Mouse (Mus musculus) intestine, postnatal 0 days (tissue): ENCODE measurements around the gene Abcb8. TPM values are rescaled to one million over a fixed set of nuclear protein-coding genes. Genes with fewer than 3 reads are reported as not detected.
A peak's percentile ranks its signal among the peaks of the same experiment; 100 is the strongest.

ENCODE experiments used
- ATAC-seq: fragments of 200-750 bp; cut with Nextera tagmentation; 2 replicates; pipeline ENCODE4 v1.8.0; 2017; ENCODE audit warnings: mild to moderate bottlenecking, moderate TSS enrichment, moderate library complexity
- H3K27ac ChIP-seq: fragments of 300-500 bp; sonication (generic); 2 replicates; pipeline ENCODE4 v1.5.1; 2014; ENCODE audit warnings: mild to moderate bottlenecking, low read depth, low read length, moderate library complexity
- H3K27me3 ChIP-seq: fragments of 300-500 bp; sonication (generic); replicated peaks from 2 replicates; pipeline ENCODE4 v1.6.1; 2014; ENCODE audit warnings: low read length, mixed read lengths; ENCODE audit not compliant: control insufficient read depth, insufficient read depth
- H3K36me3 ChIP-seq: fragments of 300-500 bp; sonication (generic); 2 replicates; pipeline ENCODE4 v1.6.1; 2014; ENCODE audit warnings: mild to moderate bottlenecking, moderate library complexity; ENCODE audit not compliant: control insufficient read depth, insufficient read depth
- H3K4me1 ChIP-seq: fragments of 300-500 bp; sonication (generic); replicated peaks from 2 replicates; pipeline ENCODE4 v1.6.1; 2014; ENCODE audit warnings: antibody characterized with exemption, low read length, mixed read lengths; ENCODE audit not compliant: control insufficient read depth, insufficient read depth
- H3K4me2 ChIP-seq: fragments of 300-500 bp; sonication (generic); replicated peaks from 2 replicates; pipeline ENCODE4 v1.6.1; 2014; ENCODE audit warnings: low read depth, mild to moderate bottlenecking, moderate library complexity
- H3K4me3 ChIP-seq: fragments of 300-500 bp; sonication (generic); 2 replicates; pipeline ENCODE4 v1.5.1; 2014; ENCODE audit warnings: low read depth, low read length
- H3K9ac ChIP-seq: fragments of 300-500 bp; sonication (generic); 2 replicates; pipeline ENCODE4 v1.6.1; 2014; ENCODE audit warnings: mild to moderate bottlenecking, low read depth, low read length
- H3K9me3 ChIP-seq: fragments of 300-500 bp; sonication (generic); 2 replicates; pipeline ENCODE4 v1.6.1; 2016; ENCODE audit warnings: mixed run types; ENCODE audit not compliant: control insufficient read depth
- CTCF ChIP-seq: sonication (generic); IDR thresholded peaks from 2 replicates; pipeline ENCODE4 v1.5.1; 2016; ENCODE audit warnings: low read depth, mild to moderate bottlenecking, control low read depth, antibody characterized with exemption, moderate library complexity
- WGBS: fragments of 180-500 bp; shearing (Covaris S2); extraction: QIAGEN DNeasy Blood & Tissue Kit; methylation state at CpG from one replicate; pipeline ENCODE4 v1.1.7; 2014; 5-methylcytosine and 5-hydroxymethylcytosine counted together
- polyA plus RNA-seq: library from polyadenylated mRNA; unstranded; fragments of >200 nt; fragmentation: Nextera tagmentation; extraction: Ambion mirVana; gene quantifications from 2 replicates; pipeline ENCODE4 v1.2.1, GENCODE M21; 2015

Gene Abcb8
- polyA plus RNA-seq, 1 experiment from 2014 or later, result 40.4 TPM

GRCm38 (mm10) chr5:24416222-24416736 lies 22.8 kb downstream of the Abcb8 start:
- H3K4me3 ChIP-seq, result no peak overlapping the region
- peak; percentile 71 for ATAC-seq
- peaks cover 31% of the 10 kb centered on the region; the same call in 1 of the 2 replicates for H3K36me3 ChIP-seq
- no peak overlapping the region for H3K9ac ChIP-seq
- TF ChIP-seq CTCF, result peak; percentile 79
- H3K9me3 ChIP-seq, result no peaks in the 10 kb centered on the region
- WGBS, result 5% methylated on average over 21 of the region's 21 CpGs
- H3K4me2 ChIP-seq, result peak overlapping the region; percentile 48
- H3K27me3 ChIP-seq, result no peaks in the 10 kb centered on the region
- no peak overlapping the region for H3K27ac ChIP-seq
- H3K4me1 ChIP-seq, result no peaks in the 10 kb centered on the region

GRCm38 (mm10) chr5:24417587-24417986 lies 24.1 kb downstream of the Abcb8 start:
- 93% methylated on average over 10 of the region's 10 CpGs for WGBS
- no peak for ATAC-seq
- Histone ChIP-seq H3K9me3 (no peaks in the 10 kb centered on the region), H3K9ac (no peak overlapping the region), H3K27ac (no peak overlapping the region), H3K27me3 (no peaks in the 10 kb centered on the region), H3K36me3 (peaks cover 32% of the 10 kb centered on the region; the same call in 1 of the 2 replicates), H3K4me2 (no peak overlapping the region), H3K4me1 (no peaks in the 10 kb centered on the region), H3K4me3 (no peak overlapping the region)
- no peak for TF ChIP-seq CTCF

GRCm38 (mm10) chr5:24420381-24420780 lies 26.9 kb downstream of the Abcb8 start:
- no peaks in the 10 kb centered on the region for H3K9me3 ChIP-seq
- no peak overlapping the region for H3K4me3 ChIP-seq
- no peaks in the 10 kb centered on the region for H3K27me3 ChIP-seq
- WGBS, result 92% methylated on average over 9 of the region's 9 CpGs
- H3K4me2 ChIP-seq, result no peak overlapping the region
- peaks cover 32% of the 10 kb centered on the region; the same call in 1 of the 2 replicates for H3K36me3 ChIP-seq
- TF ChIP-seq CTCF, result no peak
- no peak overlapping the region for H3K9ac ChIP-seq
- no peak overlapping the region for H3K27ac ChIP-seq
- ATAC-seq, result no peak
- H3K4me1 ChIP-seq, result peaks cover 4% of the 10 kb centered on the region; the same call in 1 of the 2 replicates

- Histone ChIP-seq H3K4me2 (peak within 1 kb of the TSS; percentile 84), H3K27ac (peak within 1 kb of the TSS; percentile 96), H3K36me3 (peaks cover 30% of the 10 kb centered on the region; the same call in 1 of the 2 replicates), H3K9me3 (no peaks in the 10 kb centered on the region), H3K9ac (peak within 1 kb of the TSS; percentile 63), H3K4me3 (peak within 1 kb of the TSS; percentile 75), H3K27me3 (no peaks in the 10 kb centered on the region), H3K4me1 (peaks cover 10% of the 10 kb centered on the region)
- 0 out of 2 replicates have a peak, but pooled peaks have one; percentile 7 for TF ChIP-seq CTCF
- under 1% methylated on average over 46 of the region's 46 CpGs for WGBS
- ATAC-seq, result peak; percentile 87
Measured at GRCm38 (mm10) chr5:24423129-24424003, 29.9 kb downstream of the Abcb8 start, which contains the start of the genes Cdk5 and Slc4a2. Gene Cdk5 (minus strand): TSS chr5:24423530. Gene Slc4a2 (plus strand): TSS chr5:24423837.

- H3K36me3 ChIP-seq, result peaks cover 22% of the 10 kb centered on the region; the same call in 1 of the 2 replicates
- no peak for TF ChIP-seq CTCF
- peak overlapping the region; percentile 96 for H3K27ac ChIP-seq
- H3K4me1 ChIP-seq, result peaks cover 10% of the 10 kb centered on the region
- H3K9me3 ChIP-seq, result no peaks in the 10 kb centered on the region
- peak overlapping the region; percentile 63 for H3K9ac ChIP-seq
- H3K4me2 ChIP-seq, result peak overlapping the region; percentile 84
- H3K27me3 ChIP-seq, result no peaks in the 10 kb centered on the region
- WGBS, result 7% methylated on average over 21 of the region's 21 CpGs
- peak; percentile 5; the same call in 1 of the 2 replicates for ATAC-seq
- H3K4me3 ChIP-seq, result peak overlapping the region; percentile 75
Measured at GRCm38 (mm10) chr5:24424004-24424781, 30.7 kb downstream of the Abcb8 start.
